Mouse (Mus musculus) liver, embryonic 12.5 days (tissue): ENCODE results near the gene Evi2a. TPM values are rescaled to one million over a fixed set of nuclear protein-coding genes. Genes with fewer than 3 reads are reported as not detected.

ENCODE experiments used
- ATAC-seq: fragments of 200-750 bp; cut with Nextera tagmentation; 2 replicates; pipeline ENCODE4 v1.8.0; 2017; ENCODE audit warnings: moderate number of reproducible peaks, mild to moderate bottlenecking, moderate library complexity
- H3K27ac ChIP-seq: fragments of 300-500 bp; sonication (generic); 2 replicates; pipeline ENCODE4 v1.5.1; 2016; ENCODE audit warnings: mild to moderate bottlenecking
- H3K27me3 ChIP-seq: fragments of 300-500 bp; sonication (generic); replicated peaks from 2 replicates; pipeline ENCODE4 v1.6.1; 2016; ENCODE audit warnings: mild to moderate bottlenecking, moderate library complexity
- H3K36me3 ChIP-seq: fragments of 300-500 bp; sonication (generic); 2 replicates; pipeline ENCODE4 v1.6.1; 2016; ENCODE audit warnings: mild to moderate bottlenecking, moderate library complexity
- H3K4me1 ChIP-seq: fragments of 300-500 bp; sonication (generic); 2 replicates; pipeline ENCODE4 v1.6.1; 2016
- H3K4me2 ChIP-seq: fragments of 300-500 bp; sonication (generic); 2 replicates; pipeline ENCODE4 v1.6.1; 2016; ENCODE audit warnings: mild to moderate bottlenecking, moderate library complexity
- H3K4me3 ChIP-seq: fragments of 300-500 bp; sonication (generic); 2 replicates; pipeline ENCODE4 v1.5.1; 2016; ENCODE audit warnings: mild to moderate bottlenecking, moderate library complexity
- H3K9ac ChIP-seq: fragments of 300-500 bp; sonication (generic); 2 replicates; pipeline ENCODE4 v1.6.1; 2016; ENCODE audit warnings: mild to moderate bottlenecking, moderate library complexity
- H3K9me3 ChIP-seq: fragments of 300-500 bp; sonication (generic); replicated peaks from 2 replicates; pipeline ENCODE4 v1.6.1; 2016; ENCODE audit warnings: mild to moderate bottlenecking, moderate library complexity
- WGBS: fragments of 180-500 bp; shearing (Covaris S2); methylation state at CpG from one replicate; pipeline ENCODE4 v1.1.7; 2016; ENCODE audit not compliant: insufficient replicate concordance; 5-methylcytosine and 5-hydroxymethylcytosine counted together
- polyA plus RNA-seq: library from polyadenylated mRNA; unstranded; fragments of >200 nt; fragmentation: Nextera tagmentation; extraction: Ambion mirVana; gene quantifications from 2 replicates; pipeline ENCODE4 v1.2.1, GENCODE M21; 2016

Evi2a gene
- polyA plus RNA-seq, 1 experiment from 2014 or later, result 4.2 TPM

GRCm38 (mm10) chr11:79494976-79495800, 35.2 kb downstream of the Evi2a start:
- 0 out of 2 replicates have a peak, but pooled peaks cover 3% of the 10 kb centered on the region for H3K36me3 ChIP-seq
- no peaks in the 10 kb centered on the region for H3K27me3 ChIP-seq
- ATAC-seq, result no peak
- no peak overlapping the region for H3K4me3 ChIP-seq
- H3K4me2 ChIP-seq, result no peak overlapping the region
- no peaks in the 10 kb centered on the region for H3K4me1 ChIP-seq
- no peak overlapping the region for H3K9ac ChIP-seq
- H3K9me3 ChIP-seq, result no peaks in the 10 kb centered on the region
- H3K27ac ChIP-seq, result no peak overlapping the region
- 75% methylated on average over 10 of the region's 10 CpGs for WGBS

GRCm38 (mm10) chr11:79484721-79485120, 45.7 kb downstream of the Evi2a start:
- no peak overlapping the region for H3K27ac ChIP-seq
- no peaks in the 10 kb centered on the region for H3K27me3 ChIP-seq
- no peak for ATAC-seq
- H3K4me3 ChIP-seq, result no peak overlapping the region
- no peaks in the 10 kb centered on the region for H3K4me1 ChIP-seq
- H3K9ac ChIP-seq, result no peak overlapping the region
- no peak overlapping the region for H3K4me2 ChIP-seq
- H3K36me3 ChIP-seq, result peaks cover 8% of the 10 kb centered on the region; the same call in 1 of the 2 replicates
- H3K9me3 ChIP-seq, result no peaks in the 10 kb centered on the region

- Histone ChIP-seq H3K36me3 (peaks cover 11% of the 10 kb centered on the region; the same call in 1 of the 2 replicates), H3K4me1 (no peaks in the 10 kb centered on the region), H3K4me3 (no peak overlapping the region), H3K4me2 (no peak overlapping the region), H3K9me3 (no peaks in the 10 kb centered on the region), H3K27ac (no peak overlapping the region), H3K27me3 (no peaks in the 10 kb centered on the region), H3K9ac (no peak overlapping the region)
- WGBS, result 76% methylated on average over 7 of the region's 7 CpGs
- ATAC-seq, result no peak
Measured at GRCm38 (mm10) chr11:79483876-79484528, 46.4 kb downstream of the Evi2a start.

- H3K9ac ChIP-seq, result no peak overlapping the region
- H3K27ac ChIP-seq, result no peak overlapping the region
- 86% methylated on average over 6 of the region's 6 CpGs for WGBS
- no peak overlapping the region for H3K4me2 ChIP-seq
- no peaks in the 10 kb centered on the region for H3K27me3 ChIP-seq
- 0 out of 2 replicates have a peak, but pooled peaks cover under 1% of the 10 kb centered on the region for H3K4me1 ChIP-seq
- peaks cover 14% of the 10 kb centered on the region; the same call in 1 of the 2 replicates for H3K36me3 ChIP-seq
- no peaks in the 10 kb centered on the region for H3K9me3 ChIP-seq
- no peak overlapping the region for H3K4me3 ChIP-seq
- ATAC-seq, result no peak
Measured at GRCm38 (mm10) chr11:79483392-79483791, 47.0 kb downstream of the Evi2a start.

Other genes with a start within 250 kb of the Evi2a start
- gene Gm9964, start 233.7 kb downstream of the Evi2a start, polyA plus RNA-seq, result not detected in 2 replicates
- 2.3 and 2.5 TPM in 2 replicates for gene Nf1, start 190.9 kb downstream of the Evi2a start, polyA plus RNA-seq
- 0.12 TPM in 1 of 2 replicates, not detected in the other for gene Omg, start 26.5 kb downstream of the Evi2a start, polyA plus RNA-seq
- gene Evi2b, start 6.8 kb downstream of the Evi2a start, polyA plus RNA-seq, result 4.3 and 4.6 TPM in 2 replicates
- 0.66 and 0.77 TPM in 2 replicates for gene Evi2, start within 50 bp of the Evi2a start, polyA plus RNA-seq
- 1.1 and 1.5 TPM in 2 replicates for gene Rab11fip4, start 60.6 kb upstream of the Evi2a start, polyA plus RNA-seq